Mouse (Mus musculus): ENCODE measurements at regions not wholly inside any gene's neighbourhood (a gene's known extent, or its start where the extent isn't known, plus 50 kb on each side); places are given as distances from the start of the nearest gene placed in this dataset.
"Not testable (repeated sequence)": the region's sequence is repeated elsewhere in the genome, so short reads cannot be mapped to it uniquely, and the experiment has no call there.

- no peak for DNase-seq
Measured at GRCm38 (mm10) chr12:106310171-106310570, 300.1 kb downstream of the Vrk1 start.

GRCm38 (mm10) chr12:106310585-106311319, 300.7 kb downstream of the Vrk1 start:
- no peak for DNase-seq

GRCm38 (mm10) chr12:106311320-106311825, 301.3 kb downstream of the Vrk1 start:
- DNase-seq, result no peak

GRCm38 (mm10) chr12:106311831-106312600, 302.0 kb downstream of the Vrk1 start:
- no peak for DNase-seq

- DNase-seq, result no peak
Measured at GRCm38 (mm10) chr12:106317738-106318137, 307.7 kb downstream of the Vrk1 start.

GRCm38 (mm10) chr12:106321511-106321910, 311.5 kb downstream of the Vrk1 start:
- DNase-seq, result no peak

- DNase-seq, result no peak
Measured at GRCm38 (mm10) chr12:106326611-106327010, 316.6 kb downstream of the Vrk1 start.

- DNase-seq, result no peak
Measured at GRCm38 (mm10) chr12:106327351-106327750, 317.3 kb downstream of the Vrk1 start.

- no peak for DNase-seq
Measured at GRCm38 (mm10) chr12:106357867-106358266, 347.8 kb downstream of the Vrk1 start.

GRCm38 (mm10) chr12:106361646-106362045, 351.6 kb downstream of the Vrk1 start:
- DNase-seq, result not testable (repeated sequence)

GRCm38 (mm10) chr12:106374840-106375375, 364.9 kb downstream of the Vrk1 start:
- DNase-seq, result no peak

- no peak for DNase-seq
Measured at GRCm38 (mm10) chr12:106375886-106376285, 365.9 kb downstream of the Vrk1 start.

GRCm38 (mm10) chr12:106376783-106377182, 366.8 kb downstream of the Vrk1 start:
- DNase-seq, result no peak

- no peak for DNase-seq
Measured at GRCm38 (mm10) chr12:106377281-106377680, 367.3 kb downstream of the Vrk1 start.

GRCm38 (mm10) chr12:106377761-106378160, 367.7 kb downstream of the Vrk1 start:
- DNase-seq, result no peak

GRCm38 (mm10) chr12:106378303-106379075, 368.5 kb downstream of the Vrk1 start:
- DNase-seq, result no peak

- peak; percentile 3 for DNase-seq
Measured at GRCm38 (mm10) chr12:106379151-106379594, 369.1 kb downstream of the Vrk1 start.

GRCm38 (mm10) chr12:106379779-106380178, 369.8 kb downstream of the Vrk1 start:
- no peak for DNase-seq

- DNase-seq, result no peak
Measured at GRCm38 (mm10) chr12:106381821-106382220, 371.8 kb downstream of the Vrk1 start.

GRCm38 (mm10) chr12:106389214-106389613, 379.2 kb downstream of the Vrk1 start:
- DNase-seq, result no peak

GRCm38 (mm10) chr12:106392316-106392715, 382.3 kb downstream of the Vrk1 start:
- no peak for DNase-seq

- no peak for DNase-seq
Measured at GRCm38 (mm10) chr12:106399085-106399484, 389.1 kb downstream of the Vrk1 start.

GRCm38 (mm10) chr12:106411075-106411474, 401.0 kb downstream of the Vrk1 start:
- no peak for DNase-seq
